Mouse (Mus musculus): ENCODE data around the gene Htra1. TPM values are rescaled to one million over a fixed set of nuclear protein-coding genes. Genes with fewer than 3 reads are reported as not detected.

The Htra1 gene
- polyA plus RNA-seq, 1 experiment = 0.75 TPM

- H3K4me3 ChIP-seq (replicated peaks) = no peak overlapping the region
- peaks cover 15% of the 10 kb centered on the region for H3K27me3 ChIP-seq (replicated peaks)
- H3K36me3 ChIP-seq (replicated peaks; ENCODE audit: low read length) = no peaks in the 10 kb centered on the region
- peaks cover 3% of the 10 kb centered on the region; the same call in 1 of the 2 replicates for H3K9me3 ChIP-seq
- H3K4me1 ChIP-seq = peaks cover 35% of the 10 kb centered on the region
- TF ChIP-seq GATA1 (IDR thresholded peaks at IDR 0.05; ENCODE audit: borderline replicate concordance, low read length) (no peak), FLI1 (IDR thresholded peaks at IDR 0.05; ENCODE audit: low read length) (no peak)
Observed at GRCm38 (mm10) chr7:130961429-130961828, 25.5 kb downstream of the Htra1 start.

GRCm38 (mm10) chr7:130964686-130965085, 28.8 kb downstream of the Htra1 start:
- peaks cover 12% of the 10 kb centered on the region for H3K27me3 ChIP-seq (replicated peaks)
- H3K4me3 ChIP-seq (replicated peaks) = no peak overlapping the region
- H3K9me3 ChIP-seq = no peaks in the 10 kb centered on the region
- peaks cover 31% of the 10 kb centered on the region for H3K4me1 ChIP-seq
- no peaks in the 10 kb centered on the region for H3K36me3 ChIP-seq (replicated peaks; ENCODE audit: low read length)
- no peak for TF ChIP-seq FLI1 (IDR thresholded peaks at IDR 0.05; ENCODE audit: low read length)
- no peak for TF ChIP-seq GATA1 (IDR thresholded peaks at IDR 0.05; ENCODE audit: borderline replicate concordance, low read length)

GRCm38 (mm10) chr7:130965396-130965795, 29.5 kb downstream of the Htra1 start:
- Histone ChIP-seq H3K4me3 (replicated peaks) (peak overlapping the region; percentile 11), H3K9me3 (no peaks in the 10 kb centered on the region), H3K27me3 (replicated peaks) (peaks cover 12% of the 10 kb centered on the region), H3K36me3 (replicated peaks; ENCODE audit: low read length) (no peaks in the 10 kb centered on the region), H3K4me1 (peaks cover 24% of the 10 kb centered on the region)
- no peak for TF ChIP-seq FLI1 (IDR thresholded peaks at IDR 0.05; ENCODE audit: low read length)
- TF ChIP-seq GATA1 (IDR thresholded peaks at IDR 0.05; ENCODE audit: borderline replicate concordance, low read length) = no peak

- peaks cover 12% of the 10 kb centered on the region for H3K27me3 ChIP-seq (replicated peaks)
- no peak for TF ChIP-seq FLI1 (IDR thresholded peaks at IDR 0.05; ENCODE audit: low read length)
- no peak for TF ChIP-seq GATA1 (IDR thresholded peaks at IDR 0.05; ENCODE audit: borderline replicate concordance, low read length)
- no peaks in the 10 kb centered on the region for H3K9me3 ChIP-seq
- H3K4me3 ChIP-seq (replicated peaks) = no peak overlapping the region
- peaks cover 19% of the 10 kb centered on the region for H3K4me1 ChIP-seq
- no peaks in the 10 kb centered on the region for H3K36me3 ChIP-seq (replicated peaks; ENCODE audit: low read length)
Observed at GRCm38 (mm10) chr7:130965909-130966365, 30.0 kb downstream of the Htra1 start.

- Histone ChIP-seq H3K36me3 (replicated peaks; ENCODE audit: low read length) (no peaks in the 10 kb centered on the region), H3K4me3 (replicated peaks) (no peak overlapping the region), H3K4me1 (peaks cover 14% of the 10 kb centered on the region), H3K9me3 (no peaks in the 10 kb centered on the region), H3K27me3 (replicated peaks) (peaks cover 12% of the 10 kb centered on the region)
- no peak for TF ChIP-seq FLI1 (IDR thresholded peaks at IDR 0.05; ENCODE audit: low read length)
- no peak for TF ChIP-seq GATA1 (IDR thresholded peaks at IDR 0.05; ENCODE audit: borderline replicate concordance, low read length)
Observed at GRCm38 (mm10) chr7:130966451-130966850, 30.5 kb downstream of the Htra1 start.

- peaks cover 14% of the 10 kb centered on the region for H3K4me1 ChIP-seq
- TF ChIP-seq FLI1 (IDR thresholded peaks at IDR 0.05; ENCODE audit: low read length) (no peak), GATA1 (IDR thresholded peaks at IDR 0.05; ENCODE audit: borderline replicate concordance, low read length) (no peak)
- no peak overlapping the region for H3K4me3 ChIP-seq (replicated peaks)
- peaks cover 11% of the 10 kb centered on the region for H3K27me3 ChIP-seq (replicated peaks)
- peaks cover under 1% of the 10 kb centered on the region; the same call in 1 of the 2 replicates for H3K9me3 ChIP-seq
- no peaks in the 10 kb centered on the region for H3K36me3 ChIP-seq (replicated peaks; ENCODE audit: low read length)
Observed at GRCm38 (mm10) chr7:130966876-130967275, 31.0 kb downstream of the Htra1 start.

GRCm38 (mm10) chr7:130967901-130968300, 32.0 kb downstream of the Htra1 start:
- no peak for TF ChIP-seq GATA1 (IDR thresholded peaks at IDR 0.05; ENCODE audit: borderline replicate concordance, low read length)
- TF ChIP-seq FLI1 (IDR thresholded peaks at IDR 0.05; ENCODE audit: low read length) = no peak
- Histone ChIP-seq H3K4me1 (peaks cover 14% of the 10 kb centered on the region), H3K36me3 (replicated peaks; ENCODE audit: low read length) (no peaks in the 10 kb centered on the region), H3K27me3 (replicated peaks) (peaks cover 11% of the 10 kb centered on the region), H3K9me3 (peaks cover 4% of the 10 kb centered on the region; the same call in 1 of the 2 replicates), H3K4me3 (replicated peaks) (no peak overlapping the region)

GRCm38 (mm10) chr7:130968537-130968936, 32.6 kb downstream of the Htra1 start:
- H3K9me3 ChIP-seq = peaks cover 4% of the 10 kb centered on the region; the same call in 1 of the 2 replicates
- H3K4me3 ChIP-seq (replicated peaks) = no peak overlapping the region

GRCm38 (mm10) chr7:130969076-130969475, 33.2 kb downstream of the Htra1 start:
- H3K36me3 ChIP-seq (replicated peaks; ENCODE audit: low read length) = no peaks in the 10 kb centered on the region
- H3K4me3 ChIP-seq (replicated peaks) = no peak overlapping the region
- TF ChIP-seq GATA1 (IDR thresholded peaks at IDR 0.05; ENCODE audit: borderline replicate concordance, low read length) (no peak), FLI1 (IDR thresholded peaks at IDR 0.05; ENCODE audit: low read length) (no peak)
- H3K4me1 ChIP-seq = peaks cover 14% of the 10 kb centered on the region
- peaks cover 11% of the 10 kb centered on the region for H3K27me3 ChIP-seq (replicated peaks)
- peaks cover 5% of the 10 kb centered on the region for H3K9me3 ChIP-seq

More at GRCm38 (mm10) chr7:130968537-130968936, 32.6 kb downstream of the Htra1 start:
- peaks cover 14% of the 10 kb centered on the region for H3K4me1 ChIP-seq
- TF ChIP-seq FLI1 (IDR thresholded peaks at IDR 0.05; ENCODE audit: low read length) (no peak), GATA1 (IDR thresholded peaks at IDR 0.05; ENCODE audit: borderline replicate concordance, low read length) (no peak)
- no peaks in the 10 kb centered on the region for H3K36me3 ChIP-seq (replicated peaks; ENCODE audit: low read length)
- peaks cover 11% of the 10 kb centered on the region for H3K27me3 ChIP-seq (replicated peaks)

- no peaks in the 10 kb centered on the region for H3K36me3 ChIP-seq (replicated peaks; ENCODE audit: low read length)
- H3K4me3 ChIP-seq (replicated peaks) = no peak overlapping the region
- peaks cover 12% of the 10 kb centered on the region for H3K4me1 ChIP-seq
- H3K9me3 ChIP-seq = peaks cover 10% of the 10 kb centered on the region
- TF ChIP-seq GATA1 (IDR thresholded peaks at IDR 0.05; ENCODE audit: borderline replicate concordance, low read length) (no peak), FLI1 (IDR thresholded peaks at IDR 0.05; ENCODE audit: low read length) (no peak)
- H3K27me3 ChIP-seq (replicated peaks) = peaks cover 15% of the 10 kb centered on the region
Observed at GRCm38 (mm10) chr7:130969507-130969906, 33.6 kb downstream of the Htra1 start.

All from megakaryocyte, embryonic 14.5 days (primary cell).